Mouse (Mus musculus) ES-Bruce4 (cell line): ENCODE results near the gene Ntsr2.

Experiments used
- CTCF ChIP-seq: IDR thresholded peaks from one replicate; pipeline ENCODE4 v1.8.1; 2011; ENCODE audit warnings: low read depth, low read length
- EP300 ChIP-seq: IDR thresholded peaks from 2 replicates; pipeline ENCODE4 v1.6.1; 2011; ENCODE audit warnings: low read depth, low read length; ENCODE audit not compliant: insufficient read depth
- POLR2A ChIP-seq: IDR thresholded peaks from one replicate; pipeline ENCODE4 v1.8.1; 2011; ENCODE audit warnings: low read length; ENCODE audit not compliant: insufficient read depth

- TF ChIP-seq CTCF (no peak), EP300 (no peak), POLR2A (no peak)
Measured at GRCm38 (mm10) chr12:16690631-16691030, 37.4 kb downstream of the Ntsr2 start.
